Mouse (Mus musculus) lung, adult 2 months (tissue): Measurements from ENCODE around the gene Tcirg1.

Experiments
- CTCF ChIP-seq: fragments of 200-500 bp; IDR thresholded peaks from 2 replicates; pipeline ENCODE4 v1.5.1; 2011; ENCODE audit warnings: mild to moderate bottlenecking, low read length, control low read depth; ENCODE audit not compliant: insufficient read depth
- POLR2A ChIP-seq: fragments of 200-500 bp; IDR thresholded peaks from 2 replicates; pipeline ENCODE4 v1.6.1; 2011; ENCODE audit warnings: low read depth, mild to moderate bottlenecking, control low read depth, low read length, borderline replicate concordance; ENCODE audit errors: extremely low read depth

GRCm38 (mm10) chr19:3922661-3923371 is 15.9 kb upstream of the Tcirg1 start:
- TF ChIP-seq CTCF (no peak), POLR2A (no peak)
